Mouse (Mus musculus): ENCODE results near the gene Cd7. TPM values are rescaled to one million over a fixed set of nuclear protein-coding genes. Genes with fewer than 3 reads are reported as not detected.
"Not testable (repeated sequence)": the region's sequence is repeated elsewhere in the genome, so short reads cannot be mapped to it uniquely, and the experiment has no call there.

Cd7 gene
- polyA plus RNA-seq, 1 experiment: 0.08 TPM

GRCm38 (mm10) chr11:121045286-121045685 is 6.1 kb upstream of the Cd7 start:
- DNase-seq (ENCODE audit: low read depth): peak; percentile 27
- TF ChIP-seq POLR2A (IDR thresholded peaks at IDR 0.05; ENCODE audit: borderline replicate concordance, extremely low read depth, insufficient read depth, insufficient read length, poor library complexity, severe bottlenecking): no peak
- TF ChIP-seq CTCF (IDR thresholded peaks at IDR 0.05; ENCODE audit: borderline replicate concordance, extremely low read depth, insufficient read depth, insufficient read length): no peak

- DNase-seq (ENCODE audit: low read depth): not testable (repeated sequence)
Observed at GRCm38 (mm10) chr11:121043025-121043424, 3.8 kb upstream of the Cd7 start.

- no peak for TF ChIP-seq CTCF (IDR thresholded peaks at IDR 0.05; ENCODE audit: borderline replicate concordance, extremely low read depth, insufficient read depth, insufficient read length)
- no peak for TF ChIP-seq POLR2A (IDR thresholded peaks at IDR 0.05; ENCODE audit: borderline replicate concordance, extremely low read depth, insufficient read depth, insufficient read length, poor library complexity, severe bottlenecking)
Observed at GRCm38 (mm10) chr11:121042480-121042879, 3.3 kb upstream of the Cd7 start.

GRCm38 (mm10) chr11:121041636-121042035 is 2.4 kb upstream of the Cd7 start:
- no peak for DNase-seq (ENCODE audit: low read depth)
- TF ChIP-seq POLR2A (IDR thresholded peaks at IDR 0.05; ENCODE audit: borderline replicate concordance, extremely low read depth, insufficient read depth, insufficient read length, poor library complexity, severe bottlenecking) (no peak), CTCF (IDR thresholded peaks at IDR 0.05; ENCODE audit: borderline replicate concordance, extremely low read depth, insufficient read depth, insufficient read length) (no peak)

More at GRCm38 (mm10) chr11:121042480-121042879, 3.3 kb upstream of the Cd7 start:
- no peak for DNase-seq (ENCODE audit: low read depth)

GRCm38 (mm10) chr11:121041212-121041611 is 2.0 kb upstream of the Cd7 start:
- TF ChIP-seq POLR2A (IDR thresholded peaks at IDR 0.05; ENCODE audit: borderline replicate concordance, extremely low read depth, insufficient read depth, insufficient read length, poor library complexity, severe bottlenecking): no peak
- peak; percentile 80 for TF ChIP-seq CTCF (IDR thresholded peaks at IDR 0.05; ENCODE audit: borderline replicate concordance, extremely low read depth, insufficient read depth, insufficient read length)

GRCm38 (mm10) chr11:121038366-121039240 is 615 bp downstream of the Cd7 start:
- DNase-seq (ENCODE audit: low read depth): no peak
- TF ChIP-seq POLR2A (IDR thresholded peaks at IDR 0.05; ENCODE audit: borderline replicate concordance, extremely low read depth, insufficient read depth, insufficient read length, poor library complexity, severe bottlenecking): no peak
- no peak for TF ChIP-seq CTCF (IDR thresholded peaks at IDR 0.05; ENCODE audit: borderline replicate concordance, extremely low read depth, insufficient read depth, insufficient read length)

More at GRCm38 (mm10) chr11:121041212-121041611, 2.0 kb upstream of the Cd7 start:
- peak; percentile 81 for DNase-seq (ENCODE audit: low read depth)

- TF ChIP-seq CTCF (IDR thresholded peaks at IDR 0.05; ENCODE audit: borderline replicate concordance, extremely low read depth, insufficient read depth, insufficient read length) (no peak), POLR2A (IDR thresholded peaks at IDR 0.05; ENCODE audit: borderline replicate concordance, extremely low read depth, insufficient read depth, insufficient read length, poor library complexity, severe bottlenecking) (no peak)
- no peak for DNase-seq (ENCODE audit: low read depth)
Observed at GRCm38 (mm10) chr11:121033118-121033517, 6.1 kb downstream of the Cd7 start.

- TF ChIP-seq POLR2A (IDR thresholded peaks at IDR 0.05; ENCODE audit: borderline replicate concordance, extremely low read depth, insufficient read depth, insufficient read length, poor library complexity, severe bottlenecking): no peak
- TF ChIP-seq CTCF (IDR thresholded peaks at IDR 0.05; ENCODE audit: borderline replicate concordance, extremely low read depth, insufficient read depth, insufficient read length): no peak
- DNase-seq (ENCODE audit: low read depth): no peak
Observed at GRCm38 (mm10) chr11:121027259-121027658, 12.0 kb downstream of the Cd7 start.

GRCm38 (mm10) chr11:121024163-121024562 is 15.1 kb downstream of the Cd7 start:
- no peak for DNase-seq (ENCODE audit: low read depth)
- TF ChIP-seq CTCF (IDR thresholded peaks at IDR 0.05; ENCODE audit: borderline replicate concordance, extremely low read depth, insufficient read depth, insufficient read length) (no peak), POLR2A (IDR thresholded peaks at IDR 0.05; ENCODE audit: borderline replicate concordance, extremely low read depth, insufficient read depth, insufficient read length, poor library complexity, severe bottlenecking) (no peak)

- TF ChIP-seq CTCF (IDR thresholded peaks at IDR 0.05; ENCODE audit: borderline replicate concordance, extremely low read depth, insufficient read depth, insufficient read length) (no peak), POLR2A (IDR thresholded peaks at IDR 0.05; ENCODE audit: borderline replicate concordance, extremely low read depth, insufficient read depth, insufficient read length, poor library complexity, severe bottlenecking) (no peak)
- no peak for DNase-seq (ENCODE audit: low read depth)
Observed at GRCm38 (mm10) chr11:121019501-121019900, 19.7 kb downstream of the Cd7 start.

- TF ChIP-seq CTCF (IDR thresholded peaks at IDR 0.05; ENCODE audit: borderline replicate concordance, extremely low read depth, insufficient read depth, insufficient read length) (peak; percentile 90), POLR2A (IDR thresholded peaks at IDR 0.05; ENCODE audit: borderline replicate concordance, extremely low read depth, insufficient read depth, insufficient read length, poor library complexity, severe bottlenecking) (no peak)
- peak; percentile 73 for DNase-seq (ENCODE audit: low read depth)
Observed at GRCm38 (mm10) chr11:121017703-121018102, 21.5 kb downstream of the Cd7 start.

GRCm38 (mm10) chr11:121015472-121015871 is 23.7 kb downstream of the Cd7 start:
- TF ChIP-seq CTCF (IDR thresholded peaks at IDR 0.05; ENCODE audit: borderline replicate concordance, extremely low read depth, insufficient read depth, insufficient read length): no peak
- no peak for TF ChIP-seq POLR2A (IDR thresholded peaks at IDR 0.05; ENCODE audit: borderline replicate concordance, extremely low read depth, insufficient read depth, insufficient read length, poor library complexity, severe bottlenecking)
- DNase-seq (ENCODE audit: low read depth): no peak
